Mouse (Mus musculus): ENCODE results near the gene Ap3b1.
A peak's percentile ranks its signal among the peaks of the same experiment; 100 is the strongest.

Gene Ap3b1

DNA sequence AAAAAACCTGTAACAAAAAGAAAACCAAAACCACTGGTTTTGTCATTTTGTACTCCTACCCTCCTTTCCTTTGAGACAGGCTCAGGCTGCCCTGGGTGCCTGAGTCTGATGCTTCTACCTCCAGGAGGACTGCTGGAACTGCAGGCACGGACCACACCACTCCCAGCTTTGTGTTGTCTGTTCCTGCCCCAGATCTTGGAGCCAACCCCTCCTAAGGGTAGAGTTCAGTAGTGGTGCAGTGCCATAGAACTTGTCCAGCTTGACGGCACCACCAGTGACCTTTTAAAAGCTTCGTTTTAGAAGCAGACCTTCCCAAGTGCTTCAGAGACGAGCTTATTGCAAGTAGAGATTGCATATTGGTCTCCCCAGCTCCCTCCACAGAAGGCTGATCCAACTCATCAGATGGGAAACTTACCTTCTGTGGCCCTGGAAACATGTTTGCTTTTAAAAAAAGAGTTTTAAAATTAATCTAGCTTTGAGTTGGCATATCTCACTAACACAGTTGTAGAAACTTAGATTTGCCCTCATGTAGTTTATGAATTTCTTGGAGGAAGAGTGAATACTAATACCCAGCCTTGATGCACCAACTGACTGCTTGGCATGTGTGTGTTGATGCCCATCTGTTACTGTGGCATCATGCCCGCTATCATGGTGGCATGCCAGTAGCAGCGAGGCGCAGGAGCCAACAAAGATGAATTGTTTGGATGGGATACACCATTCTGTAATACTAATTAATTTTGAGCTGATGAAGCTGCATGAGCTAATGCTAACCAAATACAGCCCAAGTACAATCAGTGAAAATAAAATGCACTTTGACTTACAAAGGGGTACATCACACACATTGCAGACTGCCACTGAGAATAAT is 17.0 kb downstream of the Ap3b1 start:
- DNase-seq, result no peak

DNA sequence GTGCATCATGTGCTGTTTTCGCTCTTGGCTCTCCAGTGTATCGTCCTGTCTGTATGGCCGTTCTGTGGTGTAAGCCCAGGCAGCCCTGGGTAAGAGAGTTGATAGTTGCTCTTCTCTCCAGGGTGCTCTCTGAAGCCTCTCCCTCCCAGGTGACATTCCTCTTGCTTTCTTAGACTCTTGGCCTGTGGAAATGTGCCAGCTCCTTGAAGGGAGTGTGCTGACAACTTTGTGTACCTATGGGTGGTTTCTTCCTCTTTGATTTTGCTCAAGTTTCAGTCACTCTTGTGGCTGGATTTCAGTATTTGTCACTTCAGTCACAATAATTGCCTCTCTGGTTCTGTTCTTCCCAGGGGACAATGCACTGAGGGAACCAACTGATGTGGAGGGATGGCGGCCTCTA is 20.2 kb downstream of the Ap3b1 start:
- peak; percentile 72 for DNase-seq

- peak; percentile 9 for DNase-seq
Observed at GRCm38 (mm10) chr13:94381427-94381826, 22.7 kb downstream of the Ap3b1 start.

GRCm38 (mm10) chr13:94381829-94382675 is 23.3 kb downstream of the Ap3b1 start:
- DNase-seq, result peak; percentile 26

DNA sequence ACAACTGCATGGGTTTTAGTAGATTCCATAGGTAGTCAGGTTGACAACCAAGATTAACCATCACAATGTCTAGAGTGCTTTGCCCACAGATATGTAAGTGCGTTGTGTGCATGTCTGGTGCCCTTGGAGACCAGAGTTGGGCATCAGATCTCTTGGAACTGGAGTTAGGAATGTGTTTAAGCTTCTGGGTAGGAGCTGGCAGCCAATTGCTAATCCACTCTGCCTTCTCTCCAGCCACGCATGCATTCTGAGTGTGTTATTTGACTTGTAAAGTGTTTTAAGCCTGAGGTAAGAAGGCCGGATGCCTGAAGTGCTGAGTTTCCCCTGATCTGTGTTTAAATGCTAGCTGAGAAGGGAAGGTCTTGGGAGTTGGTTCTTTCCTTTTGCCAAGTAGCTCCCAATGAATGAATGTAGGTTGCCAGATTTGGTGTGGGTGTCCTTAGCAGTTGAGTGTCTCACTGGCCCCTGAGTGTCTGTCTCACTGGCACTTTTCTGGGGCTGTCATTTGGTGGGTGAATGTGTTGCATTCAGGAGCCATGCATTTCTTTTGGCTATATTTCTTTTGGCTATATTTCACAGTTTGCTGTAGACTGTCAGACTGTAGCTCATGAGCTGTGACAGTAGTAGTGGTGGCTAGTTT is 26.3 kb downstream of the Ap3b1 start:
- peak; percentile 53 for DNase-seq

DNA sequence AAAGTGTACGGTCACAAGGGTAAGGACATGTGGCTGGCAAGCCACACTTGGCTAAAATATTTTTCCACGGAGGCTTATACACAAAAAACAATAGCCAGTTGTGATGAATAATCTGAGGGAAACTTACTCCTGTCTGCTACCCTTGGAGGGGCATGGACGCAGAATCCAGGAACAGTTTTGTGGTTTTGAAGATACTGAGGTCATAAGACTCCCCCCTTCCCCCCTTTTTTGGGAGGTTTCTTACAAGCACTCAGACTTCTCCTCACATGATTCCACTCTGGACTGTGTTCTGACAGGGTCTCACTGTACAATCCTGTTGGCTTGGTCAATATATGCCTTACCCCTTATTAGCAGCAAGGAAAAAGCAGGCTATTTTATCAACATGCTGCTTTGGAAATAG is 29.8 kb downstream of the Ap3b1 start:
- DNase-seq, result no peak

DNA sequence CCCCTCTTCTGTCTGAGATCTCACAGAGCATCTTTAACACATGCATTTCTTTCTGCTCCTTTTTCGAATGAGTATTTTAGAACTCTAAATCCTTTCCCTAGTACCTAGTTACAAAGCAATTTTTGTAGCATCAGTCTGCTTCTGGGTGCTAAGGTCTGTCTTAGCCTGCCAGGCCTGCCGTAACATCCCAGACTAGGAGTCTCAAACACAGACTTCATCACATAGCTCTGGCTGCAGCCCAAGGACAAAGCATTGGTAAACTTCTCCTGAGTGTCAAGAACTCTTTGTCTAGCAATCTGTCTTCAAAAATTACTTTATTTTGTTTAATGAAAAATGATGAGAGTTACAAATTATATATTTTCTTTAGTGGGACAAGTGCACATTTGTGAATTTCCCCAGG is 30.8 kb downstream of the Ap3b1 start:
- DNase-seq, result no peak

DNA sequence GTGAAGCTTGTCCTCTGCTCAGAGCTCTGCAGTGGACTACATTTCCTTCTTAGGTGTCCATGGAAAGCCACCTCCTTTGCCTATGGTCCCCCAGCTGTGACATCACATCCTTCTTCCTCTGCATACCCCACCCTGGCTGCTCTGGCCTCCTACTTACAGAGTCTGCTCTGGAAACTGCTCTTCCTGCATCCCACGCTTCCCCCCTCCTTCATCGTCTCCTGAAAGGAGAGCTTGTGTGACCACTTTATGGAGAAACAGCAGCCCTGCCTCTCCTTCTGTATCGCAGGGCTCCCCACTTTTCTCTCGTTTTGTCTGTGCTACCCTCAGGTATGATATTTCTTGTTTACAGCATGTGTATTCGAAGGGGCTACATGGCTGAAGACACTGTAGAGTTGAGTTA is 33.5 kb downstream of the Ap3b1 start:
- no peak for DNase-seq

DNA sequence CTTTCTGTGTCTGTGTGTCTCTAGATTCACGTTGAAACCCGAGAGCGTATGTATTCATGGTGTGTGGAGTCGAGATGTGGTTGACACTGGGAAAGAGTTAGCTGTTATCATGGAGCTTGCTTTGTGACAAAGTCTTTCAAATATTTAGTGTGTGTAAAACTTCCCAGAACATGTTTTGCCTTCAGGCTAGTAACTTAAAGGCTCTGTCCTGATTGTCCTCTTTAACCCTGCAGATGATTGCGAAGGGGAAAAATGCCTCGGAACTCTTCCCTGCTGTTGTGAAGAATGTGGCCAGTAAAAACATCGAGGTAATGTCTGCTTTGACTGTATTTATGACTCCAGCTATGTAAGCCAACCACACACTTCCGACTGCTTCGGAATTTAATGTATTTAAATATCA is 35.7 kb downstream of the Ap3b1 start:
- DNase-seq, result no peak

DNA sequence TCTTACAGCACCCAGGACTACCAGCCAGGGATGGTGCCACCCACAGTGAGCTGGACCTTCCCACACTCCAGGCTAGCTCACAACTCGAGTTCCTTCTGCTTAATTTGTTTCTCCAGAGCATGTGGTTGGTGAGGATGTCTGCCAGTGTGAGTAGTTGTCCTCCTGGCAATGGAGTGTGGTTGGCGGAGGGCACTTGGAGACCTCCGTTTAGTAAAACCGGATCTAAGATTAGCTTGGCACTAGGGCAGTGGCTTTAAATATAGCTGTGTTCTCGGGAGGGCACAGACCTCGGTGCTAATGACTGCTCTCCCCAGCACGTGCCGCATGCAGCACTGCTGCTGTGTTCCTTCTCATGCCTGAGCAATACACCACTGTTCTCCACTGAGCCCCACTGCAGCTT is 37.0 kb downstream of the Ap3b1 start:
- DNase-seq, result no peak

DNA sequence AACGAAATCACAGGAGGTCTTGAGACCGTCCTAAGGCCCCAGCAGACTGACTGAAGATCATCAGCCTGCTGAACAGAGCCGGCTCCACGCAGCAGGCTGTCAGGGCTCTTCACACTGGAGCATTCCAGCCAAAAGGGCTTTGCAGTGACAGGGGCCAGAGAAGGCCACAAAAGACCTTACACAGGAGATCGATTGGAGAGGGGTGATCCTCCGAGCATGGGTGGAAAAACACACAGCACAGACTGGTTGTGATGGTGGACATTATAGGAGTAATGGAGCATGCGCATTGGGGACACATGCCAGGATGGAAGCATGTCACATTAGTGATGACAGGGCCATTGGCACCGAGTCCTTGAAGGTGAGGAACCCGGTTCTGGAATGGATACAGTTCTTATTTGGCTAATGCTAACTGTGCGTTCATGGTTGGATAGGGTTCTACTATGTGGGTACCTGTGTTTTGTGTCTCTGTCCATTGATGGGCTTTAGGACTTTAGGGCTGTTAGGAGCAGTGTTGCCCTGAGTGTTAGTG is 37.7 kb downstream of the Ap3b1 start:
- no peak for DNase-seq

DNA sequence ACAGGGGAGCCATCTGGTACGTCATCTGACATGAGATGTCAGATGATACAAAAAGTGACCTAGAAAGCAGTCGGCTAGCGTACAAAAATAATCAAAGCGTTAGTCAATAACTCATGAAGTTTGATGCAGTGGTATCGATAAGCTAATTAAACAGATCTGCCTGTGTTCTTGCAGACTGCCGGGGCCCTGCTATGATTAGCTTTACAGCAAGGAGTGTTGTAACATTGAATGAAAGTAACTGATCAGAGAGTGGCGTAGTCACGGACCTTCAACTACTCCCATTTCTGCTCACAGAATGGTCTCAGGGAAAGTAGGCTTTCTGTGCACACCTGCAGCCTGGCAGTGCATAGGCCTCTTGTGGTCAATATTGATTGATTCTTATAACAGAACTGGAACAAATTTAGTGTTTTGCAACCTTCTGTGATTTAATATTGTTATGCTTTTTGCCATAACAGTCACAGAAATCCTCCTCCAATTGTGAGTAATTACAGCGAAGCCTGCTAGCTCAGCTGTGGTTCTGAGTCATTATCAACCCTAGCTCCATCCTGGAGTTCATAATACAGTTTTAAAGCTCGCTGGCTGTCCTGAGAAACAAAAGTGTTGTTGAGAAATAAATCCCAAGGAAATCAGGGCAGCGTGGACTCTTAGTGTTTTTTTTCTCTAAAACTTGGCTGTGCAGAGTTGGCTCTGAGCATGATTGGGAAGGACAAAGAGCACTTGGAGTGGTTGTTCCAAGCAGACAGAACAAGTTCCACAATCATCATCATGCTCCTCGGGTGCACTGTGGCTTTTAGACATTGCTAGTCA is 40.0 kb downstream of the Ap3b1 start:
- DNase-seq, result peak; percentile 28

DNA sequence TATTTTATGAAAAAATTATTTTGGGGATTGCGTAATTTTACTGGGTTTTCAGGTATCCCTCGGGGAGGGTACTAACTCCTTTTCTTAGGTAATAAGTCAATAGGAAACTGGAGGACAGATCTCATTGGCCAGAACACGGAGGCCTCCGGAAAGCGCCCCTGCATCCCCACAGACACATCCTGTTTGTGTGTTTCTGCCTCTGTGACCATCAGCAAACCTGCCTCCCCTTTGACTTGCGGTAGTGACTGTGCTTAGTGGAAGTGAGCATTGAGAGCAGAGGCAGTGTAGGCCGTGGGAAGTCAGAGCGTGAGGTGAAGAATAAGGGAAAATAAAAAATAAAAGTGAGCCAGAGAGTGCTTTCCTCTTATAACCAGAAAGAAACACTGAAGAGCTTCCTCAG is 41.7 kb downstream of the Ap3b1 start:
- DNase-seq, result no peak

DNA sequence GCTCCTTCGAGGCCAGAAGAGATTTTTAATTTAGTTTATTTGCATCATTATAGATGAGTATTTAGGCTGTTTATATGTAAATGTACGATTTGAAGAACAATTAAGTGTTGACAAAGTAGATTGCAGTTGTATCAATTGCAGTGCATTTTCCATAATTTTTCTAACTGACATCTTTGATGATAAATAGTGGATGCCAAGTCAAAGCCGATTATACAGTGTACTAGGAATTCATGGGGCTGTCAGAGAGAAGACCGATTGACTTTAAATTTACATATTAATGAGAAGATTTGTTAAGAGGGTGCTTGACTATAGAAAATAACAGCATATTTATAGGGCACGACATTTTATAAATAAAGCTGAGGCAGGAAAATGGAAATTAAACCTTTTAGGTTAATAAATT is 64.8 kb downstream of the Ap3b1 start:
- DNase-seq, result no peak

- no peak for DNase-seq
Observed at GRCm38 (mm10) chr13:94429567-94429966, 70.8 kb downstream of the Ap3b1 start.

DNA sequence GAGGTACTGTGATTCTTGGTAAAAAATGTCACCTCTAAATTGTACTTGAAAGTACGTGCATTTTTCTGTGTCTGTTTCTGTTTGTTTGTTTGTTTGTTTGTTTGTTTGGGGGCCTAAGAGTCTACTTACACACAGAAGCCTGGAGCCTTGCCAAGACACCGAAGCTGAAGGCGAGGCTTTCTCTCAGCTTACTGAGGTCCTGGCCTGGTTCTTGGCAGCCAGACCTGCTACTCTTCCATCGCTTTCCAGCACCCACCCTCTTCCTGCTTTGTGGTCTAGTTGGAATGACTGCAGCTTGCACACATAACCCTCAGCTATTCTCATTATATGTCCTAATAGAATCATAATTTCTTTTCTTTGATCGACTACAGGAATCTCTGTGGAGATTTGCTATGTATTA is 80.6 kb downstream of the Ap3b1 start:
- peak; percentile 48 for DNase-seq

- DNase-seq, result peak; percentile 45
Observed at GRCm38 (mm10) chr13:94441199-94441598, 82.4 kb downstream of the Ap3b1 start.

- DNase-seq, result no peak
Observed at GRCm38 (mm10) chr13:94443411-94443810, 84.7 kb downstream of the Ap3b1 start.

GRCm38 (mm10) chr13:94445103-94445502 is 86.3 kb downstream of the Ap3b1 start:
- no peak for DNase-seq

GRCm38 (mm10) chr13:94447003-94447402 is 88.2 kb downstream of the Ap3b1 start:
- DNase-seq, result no peak

- DNase-seq, result no peak
Observed at GRCm38 (mm10) chr13:94449593-94449992, 90.8 kb downstream of the Ap3b1 start.

GRCm38 (mm10) chr13:94451229-94451628 is 92.5 kb downstream of the Ap3b1 start:
- DNase-seq, result peak; percentile 44

All from lung, postnatal 36 days (tissue).